Mouse (Mus musculus) hindbrain, embryonic 15.5 days (tissue): Measurements from ENCODE around the gene Acoxl. TPM values are rescaled to one million over a fixed set of nuclear protein-coding genes. Genes with fewer than 3 reads are reported as not detected.

ENCODE experiments used
- ATAC-seq: fragments of 200-750 bp; cut with Nextera tagmentation; 2 replicates; pipeline ENCODE4 v1.8.0; 2017; ENCODE audit warnings: low read depth, moderate number of reproducible peaks, moderate TSS enrichment; ENCODE audit not compliant: low FRiP score
- H3K27ac ChIP-seq: fragments of 300-500 bp; sonication (generic); replicated peaks from 2 replicates; pipeline ENCODE4 v1.5.1; 2015; ENCODE audit warnings: mild to moderate bottlenecking, inconsistent platforms
- H3K27me3 ChIP-seq: fragments of 300-500 bp; sonication (generic); 2 replicates; pipeline ENCODE4 v1.6.1; 2015; ENCODE audit warnings: control low read depth, inconsistent platforms
- H3K36me3 ChIP-seq: fragments of 300-500 bp; sonication (generic); 2 replicates; pipeline ENCODE4 v1.6.1; 2015; ENCODE audit warnings: control low read depth, inconsistent platforms
- H3K4me1 ChIP-seq: fragments of 300-500 bp; sonication (generic); replicated peaks from 2 replicates; pipeline ENCODE4 v1.6.1; 2015; ENCODE audit warnings: control low read depth, inconsistent platforms
- H3K4me2 ChIP-seq: fragments of 300-500 bp; sonication (generic); 2 replicates; pipeline ENCODE4 v1.6.1; 2015; ENCODE audit warnings: moderate library complexity, mild to moderate bottlenecking, inconsistent platforms
- H3K4me3 ChIP-seq: fragments of 300-500 bp; sonication (generic); 2 replicates; pipeline ENCODE4 v1.5.1; 2015; ENCODE audit warnings: mild to moderate bottlenecking, inconsistent platforms
- H3K9ac ChIP-seq: fragments of 300-500 bp; sonication (generic); 2 replicates; pipeline ENCODE4 v1.6.1; 2015; ENCODE audit warnings: inconsistent platforms
- H3K9me3 ChIP-seq: fragments of 300-500 bp; sonication (generic); 2 replicates; pipeline ENCODE4 v1.6.1; 2016; ENCODE audit warnings: control low read depth, inconsistent platforms
- WGBS: fragments of 180-500 bp; shearing (Covaris S2); methylation state at CpG from one replicate; pipeline ENCODE4 v1.1.7; 2015; 5-methylcytosine and 5-hydroxymethylcytosine counted together
- polyA plus RNA-seq: library from polyadenylated mRNA; unstranded; fragments of >200 nt; fragmentation: Nextera tagmentation; extraction: Ambion mirVana; gene quantifications from 2 replicates; pipeline ENCODE4 v1.2.1, GENCODE M21; 2015

Acoxl gene
- polyA plus RNA-seq, 1 experiment from 2014 or later: not detected

GRCm38 (mm10) chr2:127927452-127928273 is 89.0 kb downstream of the Acoxl start:
- WGBS: 31% methylated on average over 15 of the region's 15 CpGs
- Histone ChIP-seq H3K4me3 (no peak overlapping the region), H3K27me3 (no peaks in the 10 kb centered on the region), H3K9me3 (no peaks in the 10 kb centered on the region), H3K4me2 (no peak overlapping the region), H3K4me1 (peaks cover 13% of the 10 kb centered on the region), H3K36me3 (no peaks in the 10 kb centered on the region), H3K9ac (no peak overlapping the region), H3K27ac (no peak overlapping the region)
- ATAC-seq: no peak

- no peaks in the 10 kb centered on the region for H3K9me3 ChIP-seq
- H3K27me3 ChIP-seq: no peaks in the 10 kb centered on the region
- H3K9ac ChIP-seq: no peak overlapping the region
- no peak for ATAC-seq
- no peak overlapping the region for H3K4me3 ChIP-seq
- no peak overlapping the region for H3K27ac ChIP-seq
- H3K4me2 ChIP-seq: no peak overlapping the region
- 12% methylated on average over 5 of the region's 5 CpGs for WGBS
- peaks cover 13% of the 10 kb centered on the region for H3K4me1 ChIP-seq
- no peaks in the 10 kb centered on the region for H3K36me3 ChIP-seq
Measured at GRCm38 (mm10) chr2:127928279-127928678, 89.6 kb downstream of the Acoxl start.

- Histone ChIP-seq H3K9ac (no peak overlapping the region), H3K4me2 (no peak overlapping the region), H3K27me3 (no peaks in the 10 kb centered on the region), H3K36me3 (no peaks in the 10 kb centered on the region), H3K4me3 (no peak overlapping the region), H3K4me1 (peaks cover 13% of the 10 kb centered on the region), H3K9me3 (no peaks in the 10 kb centered on the region), H3K27ac (no peak overlapping the region)
- ATAC-seq: no peak
- WGBS: 52% methylated on average over 4 of the region's 4 CpGs
Measured at GRCm38 (mm10) chr2:127928871-127929270, 90.2 kb downstream of the Acoxl start.

GRCm38 (mm10) chr2:127929939-127930715 is 91.5 kb downstream of the Acoxl start:
- Histone ChIP-seq H3K27ac (no peak overlapping the region), H3K4me1 (peaks cover 13% of the 10 kb centered on the region), H3K36me3 (no peaks in the 10 kb centered on the region), H3K4me2 (no peak overlapping the region), H3K9ac (no peak overlapping the region), H3K27me3 (no peaks in the 10 kb centered on the region), H3K9me3 (no peaks in the 10 kb centered on the region), H3K4me3 (no peak overlapping the region)
- no peak for ATAC-seq
- WGBS: 49% methylated on average over 6 of the region's 6 CpGs

- H3K4me1 ChIP-seq: peaks cover 13% of the 10 kb centered on the region
- no peak overlapping the region for H3K4me2 ChIP-seq
- WGBS: 82% methylated on average over 4 of the region's 4 CpGs
- H3K9ac ChIP-seq: no peak overlapping the region
- H3K9me3 ChIP-seq: no peaks in the 10 kb centered on the region
- no peaks in the 10 kb centered on the region for H3K36me3 ChIP-seq
- no peaks in the 10 kb centered on the region for H3K27me3 ChIP-seq
- H3K27ac ChIP-seq: no peak overlapping the region
- no peak for ATAC-seq
- no peak overlapping the region for H3K4me3 ChIP-seq
Measured at GRCm38 (mm10) chr2:127931576-127931975, 92.9 kb downstream of the Acoxl start.

GRCm38 (mm10) chr2:127933531-127933931 is 94.9 kb downstream of the Acoxl start:
- Histone ChIP-seq H3K9me3 (no peaks in the 10 kb centered on the region), H3K27ac (no peak overlapping the region)

GRCm38 (mm10) chr2:127937079-127937478 is 98.4 kb downstream of the Acoxl start:
- WGBS: 94% methylated on average over 3 of the region's 3 CpGs
- no peaks in the 10 kb centered on the region for H3K27me3 ChIP-seq
- no peak overlapping the region for H3K9ac ChIP-seq
- no peak overlapping the region for H3K4me2 ChIP-seq
- no peak overlapping the region for H3K27ac ChIP-seq
- no peaks in the 10 kb centered on the region for H3K4me1 ChIP-seq
- no peak overlapping the region for H3K4me3 ChIP-seq
- no peaks in the 10 kb centered on the region for H3K9me3 ChIP-seq
- ATAC-seq: no peak
- no peaks in the 10 kb centered on the region for H3K36me3 ChIP-seq

More at GRCm38 (mm10) chr2:127933531-127933931, 94.9 kb downstream of the Acoxl start:
- Histone ChIP-seq H3K4me3 (no peak overlapping the region), H3K4me2 (no peak overlapping the region), H3K4me1 (peaks cover 1% of the 10 kb centered on the region; the same call in 1 of the 2 replicates), H3K36me3 (no peaks in the 10 kb centered on the region), H3K9ac (no peak overlapping the region), H3K27me3 (no peaks in the 10 kb centered on the region)
- WGBS: 71% methylated on average over 3 of the region's 3 CpGs
- no peak for ATAC-seq

GRCm38 (mm10) chr2:127939206-127939605 is 100.5 kb downstream of the Acoxl start:
- no peak for ATAC-seq
- WGBS: 95% methylated on average over 2 of the region's 2 CpGs
- Histone ChIP-seq H3K4me3 (no peak overlapping the region), H3K4me2 (no peak overlapping the region), H3K9me3 (no peaks in the 10 kb centered on the region), H3K9ac (no peak overlapping the region), H3K36me3 (no peaks in the 10 kb centered on the region), H3K27me3 (no peaks in the 10 kb centered on the region), H3K4me1 (no peaks in the 10 kb centered on the region), H3K27ac (no peak overlapping the region)

- H3K36me3 ChIP-seq: no peaks in the 10 kb centered on the region
- no peaks in the 10 kb centered on the region for H3K27me3 ChIP-seq
- peaks cover 22% of the 10 kb centered on the region for H3K4me1 ChIP-seq
- H3K4me2 ChIP-seq: peak overlapping the region; percentile 27
- ATAC-seq: peak; percentile 78
- WGBS: 16% methylated on average over 6 of the region's 6 CpGs
- peak overlapping the region; percentile 72 for H3K27ac ChIP-seq
- no peak overlapping the region for H3K9ac ChIP-seq
- no peak overlapping the region for H3K4me3 ChIP-seq
- H3K9me3 ChIP-seq: no peaks in the 10 kb centered on the region
Measured at GRCm38 (mm10) chr2:127960579-127960978, 121.9 kb downstream of the Acoxl start.

- H3K9me3 ChIP-seq: no peaks in the 10 kb centered on the region
- ATAC-seq: no peak; the same call in 1 of the 2 replicates
- WGBS: 16% methylated on average over 2 of the region's 2 CpGs
- no peak overlapping the region for H3K9ac ChIP-seq
- H3K36me3 ChIP-seq: no peaks in the 10 kb centered on the region
- H3K4me3 ChIP-seq: no peak overlapping the region
- H3K4me2 ChIP-seq: no peak overlapping the region
- H3K27me3 ChIP-seq: no peaks in the 10 kb centered on the region
- H3K27ac ChIP-seq: peak overlapping the region; percentile 72
- H3K4me1 ChIP-seq: peaks cover 22% of the 10 kb centered on the region
Measured at GRCm38 (mm10) chr2:127961154-127961553, 122.5 kb downstream of the Acoxl start.

GRCm38 (mm10) chr2:127961802-127962433 is 123.2 kb downstream of the Acoxl start:
- H3K4me2 ChIP-seq: no peak overlapping the region
- ATAC-seq: no peak
- 43% methylated on average over 4 of the region's 4 CpGs for WGBS
- no peak overlapping the region for H3K9ac ChIP-seq
- H3K4me3 ChIP-seq: no peak overlapping the region
- peaks cover 22% of the 10 kb centered on the region for H3K4me1 ChIP-seq
- H3K27ac ChIP-seq: peak overlapping the region; percentile 72; the same call in 1 of the 2 replicates
- no peaks in the 10 kb centered on the region for H3K27me3 ChIP-seq
- H3K9me3 ChIP-seq: no peaks in the 10 kb centered on the region
- no peaks in the 10 kb centered on the region for H3K36me3 ChIP-seq

- no peaks in the 10 kb centered on the region for H3K4me1 ChIP-seq
- 94% methylated on average over 2 of the region's 2 CpGs for WGBS
- H3K27me3 ChIP-seq: no peaks in the 10 kb centered on the region
- no peak for ATAC-seq
- H3K27ac ChIP-seq: no peak overlapping the region
- no peaks in the 10 kb centered on the region for H3K9me3 ChIP-seq
- H3K4me2 ChIP-seq: no peak overlapping the region
- H3K9ac ChIP-seq: no peak overlapping the region
- no peaks in the 10 kb centered on the region for H3K36me3 ChIP-seq
- no peak overlapping the region for H3K4me3 ChIP-seq
Measured at GRCm38 (mm10) chr2:127968944-127969343, 130.3 kb downstream of the Acoxl start.
